Mouse (Mus musculus) 3134 (cell line): ENCODE measurements at regions not wholly inside any gene's neighbourhood (a gene's known extent, or its start where the extent isn't known, plus 50 kb on each side); places are given as distances from the start of the nearest gene placed in this dataset.

ENCODE experiments used
- DNase-seq: peaks from one replicate; pipeline ENCODE4 v3.0.0-alpha.2; 2011; ENCODE audit warnings: low spot score; ENCODE audit not compliant: insufficient read length; ENCODE audit errors: extremely low read depth

DNA sequence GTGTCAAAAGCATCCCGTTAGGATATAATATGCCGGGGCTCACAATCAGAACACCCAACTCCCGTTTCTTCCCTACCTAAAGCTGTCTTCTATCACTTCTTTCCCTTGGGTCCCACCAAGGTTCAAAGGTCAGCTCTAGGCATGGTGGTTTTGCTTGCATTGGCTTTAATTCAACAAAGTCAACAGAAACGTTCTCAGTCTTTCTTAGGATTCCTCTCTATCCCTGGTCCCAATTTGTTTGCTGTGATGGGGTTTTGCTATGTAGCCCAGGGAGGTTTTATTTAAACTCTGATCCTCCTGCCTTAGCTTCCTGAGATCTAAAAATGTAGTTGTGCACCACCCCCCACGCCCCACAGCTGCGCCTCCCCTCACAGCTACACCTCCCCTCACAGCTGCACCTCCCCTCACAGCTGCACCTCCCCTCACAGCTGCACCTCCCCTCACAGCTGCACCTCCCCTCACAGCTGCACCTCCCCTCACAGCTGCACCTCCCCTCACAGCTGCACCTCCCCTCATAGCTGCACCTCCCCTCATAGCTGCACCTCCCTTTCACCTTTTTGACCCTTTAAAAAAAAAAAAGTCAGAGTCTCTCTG, 73.1 kb upstream of the Spred2 start:
- DNase-seq: no peak

DNA sequence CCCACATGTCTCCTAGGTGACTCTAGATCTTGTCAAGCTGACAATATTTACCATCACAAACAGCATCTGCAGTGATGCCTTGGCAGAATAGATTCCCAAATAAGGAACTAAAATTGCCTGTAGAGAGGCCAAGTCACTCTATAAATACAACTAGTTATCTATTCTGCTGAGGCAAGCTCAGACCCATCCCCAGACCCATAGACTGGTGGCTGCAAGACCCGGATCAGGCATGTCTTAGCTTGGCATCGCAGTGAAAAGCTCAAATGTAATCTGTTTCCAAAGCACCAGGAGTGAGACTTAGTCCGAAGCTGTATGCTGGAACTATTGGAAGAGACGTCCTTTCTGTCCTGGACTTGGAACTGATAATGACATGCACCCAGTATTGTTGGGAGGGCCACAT, 62.6 kb upstream of the Spred2 start:
- DNase-seq: no peak

DNA sequence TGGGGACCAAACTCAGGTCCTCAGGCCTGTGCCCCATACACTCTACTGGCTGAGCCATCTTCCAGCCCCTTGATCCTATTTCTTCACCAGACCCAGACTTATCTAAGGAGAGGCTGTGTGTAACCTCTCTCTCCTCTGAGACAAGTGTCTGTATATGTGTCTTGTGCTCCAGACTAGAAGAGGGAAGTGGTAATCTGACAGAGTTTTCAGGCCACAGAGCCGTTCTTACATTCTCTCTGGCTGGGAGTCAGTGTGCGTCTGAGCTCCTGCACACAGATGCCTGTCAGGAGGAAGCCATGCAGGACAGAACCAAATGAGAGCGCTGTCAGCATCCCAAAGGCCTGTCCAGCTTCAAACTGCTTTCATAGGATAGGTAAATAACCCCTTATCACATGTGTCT, 60.8 kb upstream of the Spred2 start:
- DNase-seq: no peak

DNA sequence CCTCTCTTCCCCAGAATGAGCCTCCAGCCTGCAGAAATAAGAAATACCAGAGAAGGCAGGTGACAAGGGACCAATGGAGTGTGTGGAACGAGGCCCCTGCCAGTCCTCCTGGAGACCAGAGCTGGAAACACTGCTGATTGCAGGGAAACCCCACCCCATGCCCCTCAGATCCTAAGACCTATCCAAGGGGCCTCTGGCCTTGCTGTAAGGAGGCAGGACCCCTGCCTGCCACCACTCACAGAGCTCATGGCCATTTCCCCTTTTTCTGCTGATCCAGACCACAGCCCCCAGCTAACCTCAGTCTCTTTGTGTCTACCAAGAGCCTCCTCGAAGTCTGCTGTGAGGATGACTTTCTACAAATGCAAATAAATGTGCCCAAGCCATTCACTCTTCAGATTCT, 57.9 kb upstream of the Spred2 start:
- no peak for DNase-seq

DNA sequence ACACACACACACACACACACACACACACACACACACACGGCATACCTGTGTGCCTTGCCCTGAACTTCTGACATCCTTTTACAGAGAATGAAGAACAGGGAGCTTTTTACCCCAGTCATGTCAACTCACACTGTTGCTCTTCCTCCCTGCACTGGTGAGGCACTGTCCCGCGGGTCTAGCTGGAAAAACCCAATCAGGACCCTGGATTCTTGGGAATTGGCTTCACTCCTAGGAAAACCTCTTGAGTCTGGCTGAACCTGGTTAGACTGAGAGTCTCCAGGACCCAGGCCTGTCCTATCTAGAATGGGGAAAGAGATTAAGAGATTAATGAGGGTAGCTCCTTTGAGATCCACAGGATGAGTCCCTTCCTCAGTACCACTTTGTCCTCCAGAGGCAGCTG, 54.5 kb upstream of the Spred2 start:
- DNase-seq: no peak

DNA sequence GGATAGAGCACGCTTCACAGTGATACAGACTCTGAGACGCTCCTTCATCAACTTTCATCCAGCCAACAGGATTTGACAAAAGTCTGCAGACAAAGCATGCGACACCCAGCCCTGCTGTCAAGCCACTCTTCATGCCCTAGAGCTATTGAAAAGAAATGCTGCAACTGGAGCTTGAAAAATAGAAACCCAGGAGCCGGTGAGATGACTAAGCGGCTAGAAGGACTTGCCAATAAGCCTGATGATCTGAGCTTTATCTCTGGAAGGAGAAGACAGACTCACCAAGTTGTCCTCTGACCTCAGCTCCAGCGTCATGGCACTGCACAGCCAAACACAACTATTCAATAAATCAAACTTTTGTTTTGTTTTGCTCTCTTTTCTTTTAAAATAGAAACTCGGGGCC, 54.0 kb upstream of the Spred2 start:
- DNase-seq: no peak

DNA sequence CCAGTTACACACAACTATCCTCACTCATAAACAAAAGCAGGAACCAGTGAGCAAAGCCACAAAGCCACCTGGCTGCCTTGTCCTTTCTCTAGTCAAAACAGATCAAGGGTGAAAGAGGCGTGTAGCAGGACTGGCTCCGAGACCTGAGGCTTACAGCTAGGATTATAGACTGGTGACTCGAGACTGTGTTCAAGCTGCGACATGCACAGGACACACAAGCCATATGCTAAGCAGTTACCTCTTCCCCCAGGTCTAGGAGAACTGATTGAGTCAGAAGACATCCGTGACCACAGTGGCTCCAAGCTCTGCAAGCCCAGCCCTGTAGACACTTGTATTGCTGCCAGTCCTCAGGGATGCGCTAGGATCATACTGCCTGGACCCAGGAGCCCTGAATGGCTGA, 50.4 kb upstream of the Spred2 start:
- no peak for DNase-seq
